Mouse (Mus musculus): Measurements from ENCODE around the gene Fam98b. TPM values are rescaled to one million over a fixed set of nuclear protein-coding genes. Genes with fewer than 3 reads are reported as not detected.
A peak's percentile ranks its signal among the peaks of the same experiment; 100 is the strongest.

The Fam98b gene
- polyA plus RNA-seq, 1 experiment from 2014 or later: 6.0 TPM

- no peak overlapping the region for H3K27ac ChIP-seq (replicated peaks in 1 of 2; ENCODE audit: control insufficient read depth in 1 of 2, insufficient read depth in 1 of 2, low read depth in 2 of 2, low read length in 2 of 2)
- no peaks in the 10 kb centered on the region for H3K27me3 ChIP-seq (ENCODE audit: control insufficient read depth, insufficient read depth, low read length)
- peak overlapping the region; percentile 29 for H3K4me2 ChIP-seq (ENCODE audit: low read length)
- no peak overlapping the region for H3K4me3 ChIP-seq (ENCODE audit: control insufficient read depth in 1 of 2, insufficient read depth in 1 of 2, low read depth in 1 of 2, low read length in 2 of 2)
- 14% methylated on average over 15 of the region's 15 CpGs for WGBS
- H3K36me3 ChIP-seq (ENCODE audit: control insufficient read depth, insufficient read depth, low read length): no peaks in the 10 kb centered on the region
- H3K9me3 ChIP-seq (ENCODE audit: control insufficient read depth, low read length): no peaks in the 10 kb centered on the region
- H3K9ac ChIP-seq (ENCODE audit: low read length): no peak overlapping the region
- no peak for ATAC-seq (ENCODE audit: insufficient number of reproducible peaks, insufficient read depth, low FRiP score, low read depth)
- peaks cover 0 to 6% of the 10 kb centered on the region in 2 experiments; a peak in 1 of 4 replicates for H3K4me1 ChIP-seq (ENCODE audit: control insufficient read depth in 2 of 2, insufficient read depth in 2 of 2, low read length in 2 of 2)
Measured at GRCm38 (mm10) chr2:117217695-117218216, 31.8 kb upstream of the Fam98b start.

- Histone ChIP-seq H3K4me2 (ENCODE audit: low read length) (no peak overlapping the region), H3K4me3 (ENCODE audit: control insufficient read depth in 1 of 2, insufficient read depth in 1 of 2, low read depth in 1 of 2, low read length in 2 of 2) (no peak overlapping the region), H3K4me1 (ENCODE audit: control insufficient read depth in 2 of 2, insufficient read depth in 2 of 2, low read length in 2 of 2) (peaks cover 0 to 6% of the 10 kb centered on the region in 2 experiments; a peak in 1 of 4 replicates), H3K27ac (replicated peaks in 1 of 2; ENCODE audit: control insufficient read depth in 1 of 2, insufficient read depth in 1 of 2, low read depth in 2 of 2, low read length in 2 of 2) (no peak overlapping the region), H3K27me3 (ENCODE audit: control insufficient read depth, insufficient read depth, low read length) (no peaks in the 10 kb centered on the region), H3K36me3 (ENCODE audit: control insufficient read depth, insufficient read depth, low read length) (no peaks in the 10 kb centered on the region), H3K9me3 (ENCODE audit: control insufficient read depth, low read length) (no peaks in the 10 kb centered on the region), H3K9ac (ENCODE audit: low read length) (no peak overlapping the region)
- no peak for ATAC-seq (ENCODE audit: insufficient number of reproducible peaks, insufficient read depth, low FRiP score, low read depth)
- 75% methylated on average over 4 of the region's 4 CpGs for WGBS
Measured at GRCm38 (mm10) chr2:117219536-117219935, 30.0 kb upstream of the Fam98b start.

GRCm38 (mm10) chr2:117222651-117223050 lies 26.9 kb upstream of the Fam98b start:
- no peak for ATAC-seq (ENCODE audit: insufficient number of reproducible peaks, insufficient read depth, low FRiP score, low read depth)

GRCm38 (mm10) chr2:117228601-117229125 lies 20.9 kb upstream of the Fam98b start:
- Histone ChIP-seq H3K9me3 (ENCODE audit: control insufficient read depth, low read length) (no peaks in the 10 kb centered on the region), H3K27ac (replicated peaks in 1 of 2; ENCODE audit: control insufficient read depth in 1 of 2, insufficient read depth in 1 of 2, low read depth in 2 of 2, low read length in 2 of 2) (no peak overlapping the region), H3K9ac (ENCODE audit: low read length) (no peak overlapping the region), H3K4me2 (ENCODE audit: low read length) (no peak overlapping the region), H3K4me3 (ENCODE audit: control insufficient read depth in 1 of 2, insufficient read depth in 1 of 2, low read depth in 1 of 2, low read length in 2 of 2) (no peak overlapping the region), H3K27me3 (ENCODE audit: control insufficient read depth, insufficient read depth, low read length) (no peaks in the 10 kb centered on the region), H3K4me1 (ENCODE audit: control insufficient read depth in 2 of 2, insufficient read depth in 2 of 2, low read length in 2 of 2) (no peaks in the 10 kb centered on the region; a peak in 1 of 4 replicates), H3K36me3 (ENCODE audit: control insufficient read depth, insufficient read depth, low read length) (no peaks in the 10 kb centered on the region)
- WGBS: 42% methylated on average over 11 of the region's 11 CpGs
- no peak; the same call in 1 of the 2 replicates for ATAC-seq (ENCODE audit: insufficient number of reproducible peaks, insufficient read depth, low FRiP score, low read depth)

More at GRCm38 (mm10) chr2:117222651-117223050, 26.9 kb upstream of the Fam98b start:
- Histone ChIP-seq H3K27me3 (ENCODE audit: control insufficient read depth, insufficient read depth, low read length) (no peaks in the 10 kb centered on the region), H3K9me3 (ENCODE audit: control insufficient read depth, low read length) (no peaks in the 10 kb centered on the region), H3K4me1 (ENCODE audit: control insufficient read depth in 2 of 2, insufficient read depth in 2 of 2, low read length in 2 of 2) (peaks cover 0 to 5% of the 10 kb centered on the region in 2 experiments; a peak in 1 of 4 replicates), H3K4me2 (ENCODE audit: low read length) (no peak overlapping the region), H3K27ac (replicated peaks in 1 of 2; ENCODE audit: control insufficient read depth in 1 of 2, insufficient read depth in 1 of 2, low read depth in 2 of 2, low read length in 2 of 2) (no peak overlapping the region), H3K4me3 (ENCODE audit: control insufficient read depth in 1 of 2, insufficient read depth in 1 of 2, low read depth in 1 of 2, low read length in 2 of 2) (no peak overlapping the region), H3K9ac (ENCODE audit: low read length) (no peak overlapping the region), H3K36me3 (ENCODE audit: control insufficient read depth, insufficient read depth, low read length) (no peaks in the 10 kb centered on the region)
- 80% methylated on average over 9 of the region's 9 CpGs for WGBS

GRCm38 (mm10) chr2:117230261-117230660 lies 19.3 kb upstream of the Fam98b start:
- no peak overlapping the region for H3K4me2 ChIP-seq (ENCODE audit: low read length)
- no peak overlapping the region for H3K27ac ChIP-seq (replicated peaks in 1 of 2; ENCODE audit: control insufficient read depth in 1 of 2, insufficient read depth in 1 of 2, low read depth in 2 of 2, low read length in 2 of 2)
- H3K4me1 ChIP-seq (ENCODE audit: control insufficient read depth in 2 of 2, insufficient read depth in 2 of 2, low read length in 2 of 2): no peaks in the 10 kb centered on the region; a peak in 1 of 4 replicates
- no peak for ATAC-seq (ENCODE audit: insufficient number of reproducible peaks, insufficient read depth, low FRiP score, low read depth)
- H3K27me3 ChIP-seq (ENCODE audit: control insufficient read depth, insufficient read depth, low read length): no peaks in the 10 kb centered on the region
- WGBS: 73% methylated on average over 7 of the region's 7 CpGs
- no peaks in the 10 kb centered on the region for H3K9me3 ChIP-seq (ENCODE audit: control insufficient read depth, low read length)
- H3K4me3 ChIP-seq (ENCODE audit: control insufficient read depth in 1 of 2, insufficient read depth in 1 of 2, low read depth in 1 of 2, low read length in 2 of 2): no peak overlapping the region
- no peak overlapping the region for H3K9ac ChIP-seq (ENCODE audit: low read length)
- no peaks in the 10 kb centered on the region for H3K36me3 ChIP-seq (ENCODE audit: control insufficient read depth, insufficient read depth, low read length)

GRCm38 (mm10) chr2:117231257-117231656 lies 18.3 kb upstream of the Fam98b start:
- Histone ChIP-seq H3K4me1 (ENCODE audit: control insufficient read depth in 2 of 2, insufficient read depth in 2 of 2, low read length in 2 of 2) (no peaks in the 10 kb centered on the region; a peak in 1 of 4 replicates), H3K36me3 (ENCODE audit: control insufficient read depth, insufficient read depth, low read length) (no peaks in the 10 kb centered on the region), H3K9ac (ENCODE audit: low read length) (no peak overlapping the region; the same call in 1 of the 2 replicates), H3K27ac (replicated peaks in 1 of 2; ENCODE audit: control insufficient read depth in 1 of 2, insufficient read depth in 1 of 2, low read depth in 2 of 2, low read length in 2 of 2) (no peak overlapping the region), H3K4me3 (ENCODE audit: control insufficient read depth in 1 of 2, insufficient read depth in 1 of 2, low read depth in 1 of 2, low read length in 2 of 2) (no peak overlapping the region), H3K27me3 (ENCODE audit: control insufficient read depth, insufficient read depth, low read length) (no peaks in the 10 kb centered on the region; the same call in 1 of the 2 replicates), H3K9me3 (ENCODE audit: control insufficient read depth, low read length) (no peaks in the 10 kb centered on the region), H3K4me2 (ENCODE audit: low read length) (no peak overlapping the region; the same call in 1 of the 2 replicates)
- 8% methylated on average over 13 of the region's 13 CpGs for WGBS
- no peak for ATAC-seq (ENCODE audit: insufficient number of reproducible peaks, insufficient read depth, low FRiP score, low read depth)

- H3K4me2 ChIP-seq (ENCODE audit: low read length): no peak overlapping the region
- no peak overlapping the region for H3K27ac ChIP-seq (replicated peaks in 1 of 2; ENCODE audit: control insufficient read depth in 1 of 2, insufficient read depth in 1 of 2, low read depth in 2 of 2, low read length in 2 of 2)
- no peaks in the 10 kb centered on the region for H3K36me3 ChIP-seq (ENCODE audit: control insufficient read depth, insufficient read depth, low read length)
- no peak overlapping the region for H3K4me3 ChIP-seq (ENCODE audit: control insufficient read depth in 1 of 2, insufficient read depth in 1 of 2, low read depth in 1 of 2, low read length in 2 of 2)
- H3K27me3 ChIP-seq (ENCODE audit: control insufficient read depth, insufficient read depth, low read length): no peaks in the 10 kb centered on the region
- no peaks in the 10 kb centered on the region for H3K4me1 ChIP-seq (ENCODE audit: control insufficient read depth in 2 of 2, insufficient read depth in 2 of 2, low read length in 2 of 2)
- WGBS: 83% methylated on average over 4 of the region's 4 CpGs
- H3K9ac ChIP-seq (ENCODE audit: low read length): no peak overlapping the region
- no peaks in the 10 kb centered on the region for H3K9me3 ChIP-seq (ENCODE audit: control insufficient read depth, low read length)
- ATAC-seq (ENCODE audit: insufficient number of reproducible peaks, insufficient read depth, low FRiP score, low read depth): no peak
Measured at GRCm38 (mm10) chr2:117241953-117242352, 7.6 kb upstream of the Fam98b start.
